Mouse (Mus musculus): Measurements from ENCODE around the gene Bves.
"Not testable (repeated sequence)": the region's sequence is repeated elsewhere in the genome, so short reads cannot be mapped to it uniquely, and the experiment has no call there.

The Bves gene

GRCm38 (mm10) chr10:45335434-45336422 lies at the start of gene Bves:
Gene Bves (plus strand): TSS chr10:45335772.
- CTCF ChIA-PET, result no interaction called here

- CTCF ChIA-PET, result no interaction called here
Measured at GRCm38 (mm10) chr10:45288351-45288750, 47.2 kb upstream of the Bves start.

DNA sequence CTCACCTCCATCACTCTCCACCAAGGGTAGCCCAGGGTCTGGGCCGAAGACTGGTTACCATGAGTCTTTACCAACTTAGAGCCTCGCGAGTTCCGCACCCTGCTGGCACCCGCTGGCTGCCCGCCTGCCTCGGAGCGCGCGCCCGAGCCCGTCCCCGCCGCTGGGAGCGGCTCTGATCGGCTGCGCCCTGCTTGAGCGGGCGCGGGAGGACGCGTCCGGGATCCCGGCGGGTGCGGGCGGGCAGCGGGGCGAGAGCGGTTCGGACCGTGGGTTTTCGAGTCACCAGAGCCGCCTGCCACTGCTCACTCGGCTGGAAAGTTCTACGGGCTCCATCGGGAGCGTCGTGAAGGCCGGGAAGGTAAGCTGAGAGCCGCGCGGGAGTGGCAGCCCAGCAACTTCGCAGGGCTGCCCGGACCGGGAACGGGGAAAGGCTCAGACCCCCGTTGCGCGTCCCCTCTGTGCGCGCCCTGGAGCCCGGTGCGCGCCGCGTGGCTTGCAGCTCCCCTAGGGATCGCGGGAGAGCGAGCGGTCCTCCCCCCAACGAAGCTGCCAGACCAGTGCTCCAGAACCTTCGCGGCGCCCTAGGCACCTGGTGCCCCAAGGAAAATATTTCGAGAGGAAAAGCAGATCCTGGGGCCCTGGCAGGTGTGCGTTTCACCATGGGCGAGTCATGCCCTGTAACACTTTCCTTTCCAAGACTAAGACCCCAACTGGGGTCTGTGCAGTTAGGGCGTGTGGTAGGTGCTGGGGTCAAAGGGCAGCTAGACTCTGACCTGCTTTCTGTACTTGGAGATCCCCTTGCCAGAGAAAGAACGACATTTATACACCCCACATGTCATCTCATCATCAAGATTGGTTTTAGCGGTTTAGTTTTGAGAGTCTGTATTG lies 46.1 kb upstream of the Bves start:
- CTCF ChIA-PET, result no interaction called here

DNA sequence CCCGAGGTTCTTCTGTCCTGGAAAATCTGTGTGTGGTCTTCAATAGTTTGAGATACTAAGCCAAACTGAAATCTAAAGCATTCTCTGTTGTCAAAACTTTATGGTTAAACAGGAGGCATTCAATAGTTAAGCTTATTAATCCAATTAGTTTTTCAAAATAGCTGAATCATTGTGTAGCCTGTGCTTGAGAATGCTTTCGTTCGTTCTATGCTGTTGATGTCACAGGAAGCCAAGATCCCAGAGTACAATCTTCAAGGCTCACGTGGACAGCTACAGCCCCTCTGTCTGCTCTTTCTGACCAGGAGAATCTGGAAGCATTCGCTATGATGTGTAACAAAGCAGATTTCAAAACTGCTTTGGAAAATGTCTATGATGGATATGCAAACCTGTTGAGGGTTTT lies 45.0 kb upstream of the Bves start:
- CTCF ChIA-PET, result no interaction called here

GRCm38 (mm10) chr10:45292159-45292558 lies 43.4 kb upstream of the Bves start:
- CTCF ChIA-PET, result not testable (repeated sequence)

GRCm38 (mm10) chr10:45295093-45295492 lies 40.5 kb upstream of the Bves start:
- CTCF ChIA-PET, result no interaction called here

- CTCF ChIA-PET, result no interaction called here
Measured at GRCm38 (mm10) chr10:45298503-45298902, 37.1 kb upstream of the Bves start.

- CTCF ChIA-PET, result no interaction called here
Measured at GRCm38 (mm10) chr10:45299509-45299908, 36.1 kb upstream of the Bves start.

GRCm38 (mm10) chr10:45303315-45304036 lies 32.1 kb upstream of the Bves start:
- CTCF ChIA-PET, result no interaction called here

- CTCF ChIA-PET, result no interaction called here
Measured at GRCm38 (mm10) chr10:45305173-45305572, 30.4 kb upstream of the Bves start.

- CTCF ChIA-PET, result no interaction called here
Measured at GRCm38 (mm10) chr10:45311129-45311528, 24.4 kb upstream of the Bves start.

- CTCF ChIA-PET, result no interaction called here
Measured at GRCm38 (mm10) chr10:45311624-45312023, 23.9 kb upstream of the Bves start.

DNA sequence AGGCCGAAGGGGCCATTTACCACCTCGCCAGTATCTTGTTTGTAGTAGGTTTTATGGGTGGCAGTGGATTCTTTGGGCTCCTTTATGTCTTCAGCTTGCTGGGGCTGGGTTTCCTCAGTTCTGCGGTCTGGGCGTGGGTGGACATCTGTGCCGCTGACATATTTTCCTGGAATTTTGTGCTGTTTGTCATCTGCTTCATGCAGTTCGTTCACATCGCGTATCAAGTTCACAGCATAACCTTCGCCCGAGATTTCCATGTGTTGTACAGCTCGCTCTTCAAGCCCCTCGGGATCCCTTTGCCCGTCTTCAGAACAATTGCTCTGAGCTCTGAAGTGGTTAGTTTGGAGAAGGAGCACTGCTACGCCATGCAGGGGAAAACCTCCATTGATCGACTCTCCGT lies 20.7 kb upstream of the Bves start:
- CTCF ChIA-PET, result no interaction called here

- CTCF ChIA-PET, result no interaction called here
Measured at GRCm38 (mm10) chr10:45318922-45319321, 16.6 kb upstream of the Bves start.

DNA sequence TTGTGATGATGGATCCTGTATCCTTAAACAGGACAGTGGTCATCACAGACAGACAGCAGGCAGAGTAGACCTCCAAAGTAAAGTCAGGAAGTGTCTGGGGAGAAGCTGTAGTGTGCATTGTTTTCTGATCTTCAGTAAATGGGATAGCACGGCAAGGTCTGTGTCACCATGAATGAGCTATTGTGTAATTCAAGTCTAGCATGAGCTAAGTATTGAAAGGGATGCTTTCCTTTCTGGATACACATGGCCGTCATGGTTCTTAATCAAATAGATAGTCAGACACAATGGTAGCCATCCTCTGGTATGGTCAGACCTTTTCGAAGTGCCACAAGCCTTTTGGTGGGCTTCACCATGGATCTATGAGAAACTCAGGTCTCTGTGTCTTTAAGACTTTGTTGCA lies 15.3 kb upstream of the Bves start:
- CTCF ChIA-PET, result no interaction called here

- CTCF ChIA-PET, result no interaction called here
Measured at GRCm38 (mm10) chr10:45324159-45324558, 11.4 kb upstream of the Bves start.

- CTCF ChIA-PET, result no interaction called here
Measured at GRCm38 (mm10) chr10:45328196-45329000, 7.2 kb upstream of the Bves start.

DNA sequence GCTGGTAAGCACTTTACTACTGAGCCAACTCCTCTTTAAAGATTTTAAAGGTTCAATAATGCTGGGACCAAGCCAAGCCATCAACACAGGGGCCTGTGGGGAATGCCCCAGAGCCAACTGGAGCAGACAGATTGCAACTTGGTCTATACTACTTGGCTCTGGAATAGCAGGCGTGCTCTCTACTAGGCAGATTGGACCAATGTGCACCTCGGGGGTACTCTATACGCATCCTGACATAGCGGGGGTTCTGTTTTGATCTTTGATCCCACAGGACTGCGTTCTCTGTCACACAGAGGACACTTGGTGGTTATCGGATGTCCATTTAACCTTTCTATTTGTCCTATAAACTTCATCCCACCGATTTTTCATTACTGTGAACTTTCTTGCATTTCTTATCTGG lies 647 bp upstream of the Bves start:
- CTCF ChIA-PET, result no interaction called here

GRCm38 (mm10) chr10:45339106-45339505 lies 3.5 kb downstream of the Bves start:
- CTCF ChIA-PET, result no interaction called here

DNA sequence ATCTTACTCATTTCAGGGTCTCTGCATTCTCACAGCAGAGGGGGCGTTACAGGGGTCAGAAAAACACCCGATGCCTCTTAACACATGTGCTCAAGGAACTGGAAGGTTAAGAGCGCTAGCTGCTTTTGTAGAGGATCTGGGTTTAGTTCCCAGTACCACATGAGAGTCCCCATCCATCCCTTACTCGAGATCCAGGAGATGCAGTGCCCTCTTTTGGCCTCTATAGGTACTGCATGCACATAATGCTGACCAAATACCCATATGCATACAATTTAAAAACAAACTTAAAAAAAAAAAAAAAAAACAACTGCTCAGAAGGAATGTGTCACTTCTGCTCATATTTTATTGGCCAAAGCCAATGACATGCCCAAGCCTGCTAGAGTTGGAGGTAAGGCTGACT lies 8.8 kb downstream of the Bves start:
- CTCF ChIA-PET, result no interaction called here

DNA sequence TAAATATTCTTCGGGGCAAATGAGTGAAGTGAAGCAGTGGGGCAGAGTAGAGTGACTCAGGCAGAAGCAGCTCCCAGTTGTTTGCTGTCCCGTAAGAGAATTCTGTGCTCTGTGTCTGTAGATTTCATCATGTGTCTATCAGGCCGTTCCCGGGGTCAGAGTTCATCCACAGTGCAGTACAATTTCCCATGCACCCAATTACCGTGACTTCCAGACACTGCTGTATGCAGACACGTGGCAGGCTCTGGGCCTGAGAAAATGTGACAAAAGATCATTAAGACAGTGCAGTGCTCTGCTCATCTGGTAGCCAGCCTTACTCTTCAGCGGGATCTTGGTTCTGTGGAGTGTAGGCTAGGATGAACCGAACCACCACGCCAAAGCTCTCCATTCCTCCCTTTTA lies 9.6 kb downstream of the Bves start:
- CTCF ChIA-PET, result no interaction called here
